ENCODE assay signal across 19 mouse cellular contexts in the genomic region with DNA sequence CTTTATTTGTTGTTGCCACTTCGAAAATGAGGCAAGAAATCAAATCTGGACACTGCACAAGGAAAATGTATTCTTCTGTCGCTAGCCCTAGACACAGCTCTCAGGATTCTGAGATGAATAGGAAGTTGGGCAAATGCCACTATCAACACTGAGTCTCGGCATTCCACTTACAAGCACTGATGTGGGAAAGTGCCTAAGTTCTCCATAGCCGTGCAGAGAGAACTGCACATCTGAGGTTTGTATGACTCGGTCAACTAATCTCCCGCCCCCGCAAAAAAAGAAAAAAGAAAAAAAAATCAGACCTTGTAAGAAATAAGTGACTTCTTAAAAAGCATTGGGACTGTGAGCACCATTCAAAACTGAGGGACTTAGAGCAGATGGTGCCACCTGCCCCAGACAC.
DNase-seq lines count a peak whose midpoint lies in the region; ATAC-seq and TF ChIP-seq lines count a peak whose summit lies in the region.
"Had no signal": no experiment of that assay in that cellular context is flagged by ENCODE, and none has a peak within 500 bp of the region (broad histone marks: within the 10 kb centered on the region; RNA-seq: fewer than 3 reads in every experiment).

No protein-coding gene starts in this region.

- H3K4me2 ChIP-seq in kidney, postnatal 0 days (ENCODE audit: low read length), result no peak overlapping the region
- H3K4me2 ChIP-seq in heart, postnatal 0 days (ENCODE audit: low read depth, low read length), result peak overlapping the region; percentile 15; the same call in 1 of the 2 replicates
- H3K4me2 ChIP-seq: forebrain, embryonic 15.5 days; liver, embryonic 12.5 days; neural tube, embryonic 12.5 days had no signal

- WGBS in kidney, postnatal 0 days, result 62% methylated on average over 7 of the region's 7 CpGs
- WGBS in heart, postnatal 0 days, result 62% methylated on average over 7 of the region's 7 CpGs

- H3K9me3 ChIP-seq in kidney, postnatal 0 days (replicated peaks; ENCODE audit: low read length), result no peaks in the 10 kb centered on the region
- H3K9me3 ChIP-seq in heart, postnatal 0 days (replicated peaks; ENCODE audit: control insufficient read depth, low read length), result no peaks in the 10 kb centered on the region
- H3K9me3 ChIP-seq: forebrain, embryonic 15.5 days; liver, embryonic 12.5 days; neural tube, embryonic 12.5 days had no signal

- H3K4me3 ChIP-seq in kidney, postnatal 0 days (replicated peaks; ENCODE audit: low read depth, low read length), result no peak overlapping the region
- no peak overlapping the region for H3K4me3 ChIP-seq in heart, postnatal 0 days (ENCODE audit: low read depth, low read length)
- H3K4me3 ChIP-seq: erythroblast, embryonic 14.5 days; forebrain, embryonic 15.5 days; liver, embryonic 12.5 days; neural tube, embryonic 12.5 days had no signal

- no peak overlapping the region for H3K9ac ChIP-seq in kidney, postnatal 0 days (ENCODE audit: low read depth, low read length)
- H3K9ac ChIP-seq in heart, postnatal 0 days (replicated peaks; ENCODE audit: low read depth, low read length), result no peak overlapping the region
- H3K9ac ChIP-seq: forebrain, embryonic 15.5 days; liver, embryonic 12.5 days; neural tube, embryonic 12.5 days had no signal

- H3K4me1 ChIP-seq in kidney, postnatal 0 days (replicated peaks; ENCODE audit: insufficient read depth, low read length), result no peaks in the 10 kb centered on the region
- H3K4me1 ChIP-seq in heart, postnatal 0 days (ENCODE audit: control insufficient read depth, insufficient read depth), result peaks cover 8% of the 10 kb centered on the region; the same call in 1 of the 2 replicates
- H3K4me1 ChIP-seq: liver, embryonic 12.5 days had no signal

- peak; percentile 28 to 30 for DNase-seq in heart, adult 18-20 months
- no peak for DNase-seq in heart, adult 8-10 months (ENCODE audit: low spot score)
- DNase-seq in kidney, postnatal 0 days (ENCODE audit: low spot score), result peak; percentile 52
- DNase-seq in kidney, postnatal 36 days, result no peak
- DNase-seq in NIH3T3 (ENCODE audit: low read depth), result peak; percentile 59
- DNase-seq in heart, postnatal 0 days (ENCODE audit: low spot score), result peak; percentile 41
- DNase-seq: B cell, adult 2 months; cerebellum, adult 9-11 months; kidney, adult 2 months; lung, postnatal 14 days; right cerebral cortex, postnatal 14 days; thymus, postnatal 14 days had no signal

- TF ChIP-seq CTCF in kidney, postnatal 0 days (IDR thresholded peaks at IDR 0.05; ENCODE audit: low read depth), result no peak
- no peak for TF ChIP-seq CTCF in heart, postnatal 0 days (IDR thresholded peaks at IDR 0.05; ENCODE audit: low read depth)

- no peak for ATAC-seq in kidney, postnatal 0 days (replicated peaks; ENCODE audit: low FRiP score, low read depth)
- ATAC-seq in heart, postnatal 0 days (ENCODE audit: insufficient read depth, low read depth), result peak; percentile 54; the same call in 1 of the 2 replicates
- ATAC-seq in inflammation-experienced regulatory T-cells, adult 6 months, result no peak
- ATAC-seq in erythroblast, adult 5-6 weeks (replicated peaks; ENCODE audit: low FRiP score, poor library complexity, severe bottlenecking), result no peak
- ATAC-seq: forebrain, embryonic 15.5 days; hindbrain, embryonic 16.5 days; liver, embryonic 12.5 days had no signal

- TF ChIP-seq EP300 in heart, postnatal 0 days (IDR thresholded peaks at IDR 0.05; ENCODE audit: low read depth), result no peak

- H3K36me3 ChIP-seq in kidney, postnatal 0 days (ENCODE audit: insufficient read depth, low read length), result peaks cover 11% of the 10 kb centered on the region
- peaks cover 23% of the 10 kb centered on the region for H3K36me3 ChIP-seq in heart, postnatal 0 days (replicated peaks; ENCODE audit: control insufficient read depth, insufficient read depth, low read length)

- H3K27me3 ChIP-seq in kidney, postnatal 0 days (ENCODE audit: insufficient read depth, low read length), result no peaks in the 10 kb centered on the region
- no peaks in the 10 kb centered on the region for H3K27me3 ChIP-seq in heart, postnatal 0 days (ENCODE audit: control insufficient read depth, insufficient read depth, low read length)
- H3K27me3 ChIP-seq: forebrain, embryonic 15.5 days; liver, embryonic 12.5 days; neural tube, embryonic 12.5 days had no signal

- H3K27ac ChIP-seq in kidney, postnatal 0 days, result no peak overlapping the region
- 0 out of 2 replicates have a peak overlapping the region, but pooled peaks have one; percentile 20 for H3K27ac ChIP-seq in heart, postnatal 0 days (ENCODE audit: low read depth)
- H3K27ac ChIP-seq: forebrain, embryonic 15.5 days; liver, embryonic 12.5 days; neural tube, embryonic 12.5 days had no signal

Comparison
In these comparisons a context has a peak if more than half of its experiments do, and no peak if none do; other contexts are left out.
1. DNase-seq: peak in heart, adult 18-20 months (2 of 2), kidney, postnatal 0 days (single experiment), NIH3T3 (single experiment) and heart, postnatal 0 days (single experiment); none in heart, adult 8-10 months (single experiment) and kidney, postnatal 36 days (0 of 2).